Mouse (Mus musculus) bone marrow, adult 2 months (tissue): ENCODE data around the gene Doc2g.

Experiments
- CTCF ChIP-seq: fragments of 200-500 bp; IDR thresholded peaks from 2 replicates; pipeline ENCODE4 v1.5.1; 2011; ENCODE audit warnings: low read length, control low read depth; ENCODE audit not compliant: control insufficient read depth, insufficient read depth
- POLR2A ChIP-seq: fragments of 200-500 bp; IDR thresholded peaks from 2 replicates; pipeline ENCODE4 v1.6.1; 2011; ENCODE audit warnings: low read depth, mild to moderate bottlenecking, control low read depth, low read length, borderline replicate concordance; ENCODE audit not compliant: control insufficient read depth

DNA sequence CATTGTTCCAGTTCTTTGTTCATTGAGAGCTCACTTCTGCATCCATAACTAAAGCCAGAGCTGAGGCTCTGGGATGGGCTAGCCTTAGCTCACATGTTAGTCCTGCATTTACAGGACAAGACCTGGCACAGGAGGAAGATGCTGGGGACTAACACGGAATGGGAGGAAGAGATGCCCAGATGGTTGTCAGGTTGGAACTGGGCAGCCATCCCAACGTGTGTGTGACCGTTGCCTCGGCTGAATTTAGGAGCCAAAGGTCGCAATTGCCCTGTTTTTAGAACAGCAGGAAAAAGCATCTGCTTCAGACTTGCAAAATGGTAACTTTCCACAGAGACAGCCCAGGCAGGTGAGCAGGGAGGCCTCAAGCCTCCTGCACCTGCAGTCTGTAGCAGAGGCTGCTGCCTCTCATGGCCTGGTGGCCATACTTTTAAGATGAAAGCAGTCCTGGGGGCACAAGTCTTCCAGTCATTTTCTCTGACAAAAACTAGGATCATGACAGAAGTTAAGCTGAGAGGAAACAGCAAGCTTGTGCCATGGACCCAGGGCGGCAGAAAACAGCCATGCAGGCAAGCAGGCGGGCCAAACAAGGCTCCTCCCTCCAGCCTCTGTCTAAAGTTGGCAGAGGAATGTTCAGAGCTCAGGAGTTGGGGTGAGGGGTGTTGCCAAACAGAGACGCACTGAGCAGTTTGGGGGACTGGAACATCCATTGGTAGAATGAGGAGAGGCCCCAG lies 52.3 kb downstream of the Doc2g start:
- TF ChIP-seq CTCF (no peak), POLR2A (no peak)
